Mouse (Mus musculus) hindbrain, embryonic 14.5 days (tissue): ENCODE results near the gene Tbca. TPM values are rescaled to one million over a fixed set of nuclear protein-coding genes. Genes with fewer than 3 reads are reported as not detected.

Experiments
- ATAC-seq: fragments of 200-750 bp; cut with Nextera tagmentation; 2 replicates; pipeline ENCODE4 v1.8.0; 2017; ENCODE audit warnings: moderate number of reproducible peaks, mild to moderate bottlenecking, moderate TSS enrichment, moderate library complexity; ENCODE audit not compliant: low FRiP score
- DNase-seq: peaks from one replicate; pipeline ENCODE4 v3.0.0-alpha.2; 2015; ENCODE audit warnings: low spot score
- H3K27ac ChIP-seq: fragments of 300-500 bp; sonication (generic); 2 replicates; pipeline ENCODE4 v1.5.1; 2014; ENCODE audit warnings: mild to moderate bottlenecking, moderate library complexity
- H3K27me3 ChIP-seq: fragments of 300-500 bp; sonication (generic); 2 replicates; pipeline ENCODE4 v1.6.1; 2014; ENCODE audit warnings: mild to moderate bottlenecking, low read length, mixed read lengths; ENCODE audit not compliant: control insufficient read depth, insufficient read depth
- H3K36me3 ChIP-seq: fragments of 300-500 bp; sonication (generic); replicated peaks from 2 replicates; pipeline ENCODE4 v1.6.1; 2014; ENCODE audit not compliant: control insufficient read depth, insufficient read depth
- H3K4me1 ChIP-seq: fragments of 300-500 bp; sonication (generic); replicated peaks from 2 replicates; pipeline ENCODE4 v1.6.1; 2014; ENCODE audit warnings: antibody characterized with exemption, low read length, mixed read lengths; ENCODE audit not compliant: control insufficient read depth, insufficient read depth
- H3K4me2 ChIP-seq: fragments of 300-500 bp; sonication (generic); replicated peaks from 2 replicates; pipeline ENCODE4 v1.6.1; 2014; ENCODE audit warnings: mild to moderate bottlenecking, moderate library complexity
- H3K4me3 ChIP-seq: fragments of 300-500 bp; sonication (generic); replicated peaks from 2 replicates; pipeline ENCODE4 v1.5.1; 2014; ENCODE audit warnings: mild to moderate bottlenecking, low read length
- H3K9ac ChIP-seq: fragments of 300-500 bp; sonication (generic); 2 replicates; pipeline ENCODE4 v1.6.1; 2014
- H3K9me3 ChIP-seq: fragments of 300-500 bp; sonication (generic); 2 replicates; pipeline ENCODE4 v1.6.1; 2016; ENCODE audit warnings: low read length; ENCODE audit not compliant: control insufficient read depth
- WGBS: fragments of 180-500 bp; shearing (Covaris S2); extraction: QIAGEN DNeasy Blood & Tissue Kit; methylation state at CpG from one replicate; pipeline ENCODE4 v1.1.7; 2014; 5-methylcytosine and 5-hydroxymethylcytosine counted together
- polyA plus RNA-seq: library from polyadenylated mRNA; unstranded; fragments of >200 nt; fragmentation: Nextera tagmentation; extraction: Ambion mirVana; gene quantifications from 2 replicates; pipeline ENCODE4 v1.2.1, GENCODE M21; 2014

The Tbca gene
- polyA plus RNA-seq, 1 experiment from 2014 or later, result 314 TPM

DNA sequence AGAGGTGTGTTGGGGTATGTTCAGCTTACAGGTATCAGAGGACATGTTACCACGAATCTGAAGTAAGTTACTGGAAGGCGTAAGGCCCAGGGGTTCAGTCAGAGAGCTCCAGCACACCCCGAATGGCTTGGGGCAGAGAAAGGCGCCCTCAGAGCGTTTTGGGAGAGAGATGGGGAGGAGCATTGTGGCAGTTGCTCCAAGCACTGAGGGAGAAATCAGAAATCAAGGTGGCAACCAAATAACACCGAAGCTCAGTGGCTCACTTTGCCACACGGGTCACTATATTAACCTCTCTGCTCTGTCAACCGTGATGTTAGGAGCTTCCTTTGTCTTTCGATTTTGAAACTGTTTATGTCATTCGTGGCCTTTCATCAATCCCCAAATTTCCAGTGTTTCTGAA, 93.5 kb downstream of the Tbca start:
- Histone ChIP-seq H3K36me3 (no peaks in the 10 kb centered on the region), H3K4me2 (peak overlapping the region; percentile 56), H3K27me3 (peaks cover 87% of the 10 kb centered on the region), H3K4me1 (0 out of 2 replicates have a peak, but pooled peaks cover 5% of the 10 kb centered on the region), H3K27ac (peak overlapping the region; percentile 69), H3K9ac (peak overlapping the region; percentile 39; the same call in 1 of the 2 replicates), H3K9me3 (no peaks in the 10 kb centered on the region), H3K4me3 (peak overlapping the region; percentile 31; the same call in 1 of the 2 replicates)
- ATAC-seq, result no peak
- 2% methylated on average over 10 of the region's 10 CpGs for WGBS
- DNase-seq, result no peak

GRCm38 (mm10) chr13:94882711-94883145, 94.0 kb downstream of the Tbca start:
- peak overlapping the region; percentile 69 for H3K27ac ChIP-seq
- peak overlapping the region; percentile 31 for H3K4me3 ChIP-seq
- peak overlapping the region; percentile 56 for H3K4me2 ChIP-seq
- WGBS, result under 1% methylated on average over 36 of the region's 37 CpGs
- DNase-seq (no peak), ATAC-seq (peak; percentile 74)
- H3K36me3 ChIP-seq, result no peaks in the 10 kb centered on the region
- H3K27me3 ChIP-seq, result peaks cover 87% of the 10 kb centered on the region
- no peaks in the 10 kb centered on the region for H3K9me3 ChIP-seq
- 0 out of 2 replicates have a peak, but pooled peaks cover 5% of the 10 kb centered on the region for H3K4me1 ChIP-seq
- peak overlapping the region; percentile 40 for H3K9ac ChIP-seq

DNA sequence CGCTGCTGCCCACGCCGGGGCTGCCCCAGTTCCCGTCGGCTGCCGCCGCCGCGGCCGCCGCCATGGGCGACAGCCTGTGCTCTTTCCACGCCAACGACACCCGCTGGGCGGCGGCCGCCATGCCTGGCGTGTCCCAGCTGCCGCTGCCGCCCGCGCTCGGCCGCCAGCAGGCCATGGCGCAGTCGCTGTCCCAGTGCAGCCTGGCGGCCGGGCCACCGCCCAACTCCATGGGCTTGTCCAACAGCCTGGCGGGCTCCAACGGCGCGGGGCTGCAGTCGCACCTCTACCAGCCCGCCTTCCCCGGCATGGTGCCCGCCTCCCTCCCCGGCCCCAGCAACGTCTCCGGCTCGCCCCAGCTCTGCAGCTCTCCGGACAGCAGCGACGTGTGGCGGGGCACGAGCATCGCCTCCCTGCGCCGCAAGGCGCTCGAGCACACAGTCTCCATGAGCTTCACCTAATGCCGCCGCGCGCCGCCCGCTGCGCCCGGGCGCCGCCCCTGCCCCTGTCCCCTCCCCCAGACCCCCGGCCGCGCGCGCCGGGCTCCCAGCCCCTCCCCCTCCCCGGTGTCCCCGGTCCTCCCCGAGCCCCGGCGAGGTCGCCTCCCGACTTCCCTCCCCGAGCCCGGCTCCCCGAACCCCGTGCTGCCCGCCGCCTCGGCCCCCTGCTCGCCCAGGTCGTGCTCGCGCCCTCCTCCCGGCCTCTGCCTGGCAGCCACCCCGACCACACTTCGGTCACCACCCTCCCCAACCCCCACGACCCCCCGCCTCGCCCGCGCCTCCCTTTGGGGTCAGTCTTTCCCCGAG, 94.7 kb downstream of the Tbca start:
- Histone ChIP-seq H3K9me3 (no peaks in the 10 kb centered on the region), H3K36me3 (no peaks in the 10 kb centered on the region), H3K4me3 (peak overlapping the region; percentile 31), H3K9ac (peak overlapping the region; percentile 40), H3K27me3 (peaks cover 87% of the 10 kb centered on the region), H3K4me2 (peak overlapping the region; percentile 56), H3K4me1 (0 out of 2 replicates have a peak, but pooled peaks cover 5% of the 10 kb centered on the region), H3K27ac (peak overlapping the region; percentile 69)
- DNase-seq (peak; percentile 25), ATAC-seq (peak; percentile 47; the same call in 1 of the 2 replicates)
- under 1% methylated on average over 79 of the region's 95 CpGs for WGBS

DNA sequence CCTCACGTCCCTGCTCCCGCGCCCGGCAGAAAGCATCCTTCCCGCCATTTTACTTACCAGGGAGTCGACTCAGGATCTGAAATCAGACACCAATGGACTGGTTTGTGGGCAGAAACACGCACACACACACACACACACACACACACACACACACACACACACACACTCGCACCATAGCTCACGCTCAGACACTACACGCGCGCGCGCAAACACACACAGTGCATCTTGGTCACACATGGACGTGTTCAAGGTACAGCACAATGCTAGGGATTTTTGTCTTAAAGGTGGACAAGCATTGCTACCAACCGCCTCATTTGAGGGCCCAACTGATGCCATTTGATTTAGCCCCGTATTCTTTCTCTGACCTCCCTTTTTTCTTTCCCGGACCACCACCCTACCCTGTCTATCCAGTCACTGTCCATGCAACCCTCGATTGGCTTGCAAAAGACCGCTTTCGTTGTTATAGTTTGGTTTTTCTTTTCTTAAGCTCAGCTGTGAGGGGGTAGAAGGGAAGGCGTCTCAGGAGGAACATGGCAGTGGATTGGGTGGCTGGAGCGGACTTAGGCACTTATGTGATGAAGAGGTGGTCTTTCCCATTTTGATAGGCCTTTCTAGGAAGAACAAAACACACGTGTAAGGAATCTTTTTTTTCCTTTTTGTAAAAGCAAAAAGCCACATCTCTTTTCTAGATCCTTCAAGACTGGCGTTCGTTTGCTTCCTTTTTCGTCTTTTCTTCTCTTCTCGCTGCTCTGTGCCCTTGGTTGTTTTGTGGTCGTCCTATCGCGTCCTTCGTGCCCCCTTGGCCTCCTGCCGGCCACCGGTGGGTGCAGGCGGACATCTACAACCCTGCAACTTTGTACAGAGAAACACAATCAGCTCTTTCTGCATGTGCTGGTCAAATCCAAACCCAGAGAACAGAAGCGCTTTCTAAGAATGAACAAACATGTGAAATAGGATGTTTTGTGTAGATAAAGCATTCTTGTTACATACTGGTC, 95.6 kb downstream of the Tbca start:
- peak; percentile 31 for DNase-seq

DNA sequence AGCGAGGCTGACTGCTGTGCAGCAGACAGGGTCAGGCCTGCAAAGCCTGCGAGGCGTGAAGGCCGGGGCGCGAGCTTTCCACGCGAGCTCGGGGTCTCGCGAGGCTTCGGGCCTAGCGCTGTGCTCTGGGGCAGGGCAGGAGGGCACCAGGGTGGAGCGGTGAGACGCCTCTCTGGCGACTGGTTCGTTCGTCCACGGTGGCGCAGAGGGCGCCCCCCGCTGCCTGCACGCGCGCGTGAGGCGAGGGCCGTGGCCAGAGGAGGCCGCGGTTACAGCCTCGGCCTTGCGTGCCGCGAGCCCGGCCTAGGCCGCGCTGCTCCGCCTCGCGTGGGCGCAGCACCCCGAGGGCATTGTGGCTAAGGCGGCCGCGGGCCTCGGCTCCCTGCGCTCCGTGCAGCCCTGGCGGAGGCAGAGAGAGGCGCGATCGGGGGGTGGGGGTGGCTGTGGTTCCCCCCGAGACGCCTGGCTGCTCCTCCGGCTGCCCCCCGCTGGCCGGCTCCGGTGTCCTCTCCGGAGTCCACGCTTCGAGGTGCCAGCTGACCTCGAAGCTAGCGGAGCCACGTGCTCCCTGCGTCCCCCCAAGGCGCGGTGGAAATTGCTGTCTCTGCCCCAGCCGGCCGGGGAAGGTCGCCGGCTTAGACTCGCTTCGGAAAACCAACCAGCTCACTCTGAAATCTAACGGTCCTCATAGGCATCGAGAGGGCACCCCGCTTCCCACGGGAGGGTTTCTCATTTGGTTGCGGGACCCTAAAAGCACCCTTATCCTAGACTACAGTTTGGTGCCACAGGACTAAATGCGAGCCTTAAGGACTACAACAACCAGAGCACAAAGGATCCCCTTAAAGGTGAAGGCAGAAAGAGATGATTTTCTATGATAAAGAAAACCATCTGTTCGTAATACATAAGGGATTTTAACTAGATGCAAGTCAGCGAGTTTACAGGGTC, 96.9 kb downstream of the Tbca start:
- H3K9me3 ChIP-seq, result no peaks in the 10 kb centered on the region
- peak overlapping the region; percentile 16 for H3K4me3 ChIP-seq
- peak overlapping the region; percentile 42 for H3K4me2 ChIP-seq
- no peaks in the 10 kb centered on the region for H3K36me3 ChIP-seq
- ATAC-seq (peak; percentile 49; the same call in 1 of the 2 replicates), DNase-seq (peak; percentile 29)
- 2% methylated on average over 78 of the region's 81 CpGs for WGBS
- peaks cover 92% of the 10 kb centered on the region for H3K27me3 ChIP-seq
- H3K9ac ChIP-seq, result peak overlapping the region; percentile 44
- peak overlapping the region; percentile 72 for H3K27ac ChIP-seq
- 0 out of 2 replicates have a peak, but pooled peaks cover 5% of the 10 kb centered on the region for H3K4me1 ChIP-seq

More for the DNA sequence above, 95.6 kb downstream of the Tbca start:
- ATAC-seq, result no peak
- H3K36me3 ChIP-seq, result no peaks in the 10 kb centered on the region
- 0 out of 2 replicates have a peak, but pooled peaks cover 5% of the 10 kb centered on the region for H3K4me1 ChIP-seq
- peak overlapping the region; percentile 31 for H3K4me3 ChIP-seq
- H3K27ac ChIP-seq, result peak overlapping the region; percentile 69
- peak overlapping the region; percentile 56 for H3K4me2 ChIP-seq
- no peaks in the 10 kb centered on the region for H3K9me3 ChIP-seq
- peaks cover 92% of the 10 kb centered on the region for H3K27me3 ChIP-seq
- WGBS, result 1% methylated on average over 35 of the region's 36 CpGs
- H3K9ac ChIP-seq, result peak overlapping the region; percentile 3; the same call in 1 of the 2 replicates

Other genes starting within 250 kb of the Tbca start
- 9.2 and 10.6 TPM in 2 replicates for gene Otp, start 86.7 kb downstream of the Tbca start, polyA plus RNA-seq
- 29.6 and 31.3 TPM in 2 replicates for gene Wdr41, start 187.4 kb downstream of the Tbca start, polyA plus RNA-seq